Mouse (Mus musculus) embryo, embryonic 11.5 days (tissue): ENCODE data around the gene Zfp966.
"Not testable (repeated sequence)": the region's sequence is repeated elsewhere in the genome, so short reads cannot be mapped to it uniquely, and the experiment has no call there.

Experiments used
- DNase-seq: peaks from one replicate; pipeline ENCODE4 v3.0.0-alpha.2; 2012; ENCODE audit warnings: low read depth, low spot score

Zfp966 gene

DNA sequence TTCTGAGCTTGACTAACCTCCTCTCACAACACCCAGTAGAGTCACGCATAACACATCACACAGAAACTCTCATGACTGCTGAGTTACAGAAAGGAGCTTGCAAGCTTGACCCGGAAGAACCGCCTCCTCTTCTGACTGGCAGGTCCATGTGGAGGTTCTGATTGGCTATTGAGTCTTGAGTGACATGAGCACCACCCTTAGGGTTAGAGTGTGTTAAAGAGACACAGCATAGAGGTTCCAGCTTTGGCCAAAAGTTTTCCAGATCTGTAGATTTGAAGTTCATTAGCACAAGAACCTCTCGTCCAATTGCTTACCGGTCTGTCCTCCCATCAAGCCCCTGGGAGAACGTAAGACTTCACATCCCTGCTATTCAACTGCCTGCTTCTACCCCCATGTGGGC is at the start of gene Zfp966:
Gene Zfp966 (minus strand): TSS at position 101 of the 400 bp plus-strand sequence.
- DNase-seq = not testable (repeated sequence)

DNA sequence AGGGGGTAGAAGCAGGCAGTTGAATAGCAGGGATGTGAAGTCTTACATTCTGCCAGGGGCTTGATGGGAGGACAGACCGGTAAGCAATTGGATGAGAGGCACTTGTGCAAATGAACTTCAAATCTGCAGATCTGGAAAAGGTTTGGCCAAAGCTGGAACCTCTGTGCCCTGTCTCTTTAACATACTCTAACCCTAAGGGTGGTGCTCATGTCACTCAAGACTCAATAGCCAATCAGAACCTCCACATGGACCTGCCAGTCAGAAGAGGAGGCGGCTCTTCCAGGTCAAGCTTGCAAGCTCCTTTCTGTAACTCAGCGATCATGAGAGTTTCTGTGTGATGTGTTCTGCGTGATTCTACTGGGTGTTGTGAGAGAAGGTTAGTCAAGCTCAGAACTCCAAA is 34.1 kb upstream of the Zfp966 start, which contains the start of gene Gm2026:
Gene Gm2026 (plus strand): TSS at position 301 of the 400 bp plus-strand sequence.
- DNase-seq = not testable (repeated sequence)

- not testable (repeated sequence) for DNase-seq
These were observed 61.9 kb downstream of the Zfp966 start, which contains the start of gene Gm6710 for GRCm38 (mm10) chr2:175869024-175869423. Gene Gm6710 (plus strand): TSS chr2:175869219.
